Mouse (Mus musculus): ENCODE results near the gene Prtn3. TPM values are rescaled to one million over a fixed set of nuclear protein-coding genes. Genes with fewer than 3 reads are reported as not detected.

Prtn3 gene
- polyA plus RNA-seq, 1 experiment = 2.5 TPM

DNA sequence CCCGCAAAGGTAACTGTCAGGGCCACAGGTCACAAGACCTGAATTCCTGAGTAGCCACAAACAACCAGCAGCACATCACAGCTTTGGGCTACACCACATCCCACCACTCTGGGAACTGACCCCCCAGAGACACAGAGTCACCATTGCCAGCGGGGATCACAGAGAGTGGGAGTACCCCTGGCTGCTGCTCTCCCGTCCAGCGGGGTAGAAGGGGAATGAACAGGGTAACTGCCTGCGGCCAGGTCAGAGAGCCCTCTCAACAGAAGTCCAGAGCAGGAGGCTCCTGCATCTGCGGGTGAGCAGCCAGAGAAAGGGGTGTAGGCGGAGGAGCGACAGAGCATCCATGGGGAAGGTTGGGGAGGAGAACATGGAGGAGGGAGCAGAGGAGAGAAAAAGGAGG, 41.8 kb downstream of the Prtn3 start:
- peaks cover 21% of the 10 kb centered on the region for H3K4me1 ChIP-seq (ENCODE audit: control insufficient read depth, insufficient read depth, low read length)
- peak overlapping the region; percentile 66 for H3K27ac ChIP-seq (ENCODE audit: insufficient read depth, low read length)
- peak overlapping the region; percentile 95 for H3K4me3 ChIP-seq (replicated peaks; ENCODE audit: insufficient read depth, low read depth, low read length)
- no peaks in the 10 kb centered on the region for H3K27me3 ChIP-seq (ENCODE audit: control insufficient read depth, insufficient read depth, low read length)
- WGBS = 3% methylated on average over 8 of the region's 8 CpGs
- no peak for TF ChIP-seq CTCF (IDR thresholded peaks at IDR 0.05; ENCODE audit: borderline replicate concordance, insufficient read depth, low read depth, low read length)
- TF ChIP-seq POLR2A (IDR thresholded peaks at IDR 0.05; ENCODE audit: borderline replicate concordance, insufficient read depth, low read length) = no peak
- DNase-seq = peak; percentile 29 to 45

DNA sequence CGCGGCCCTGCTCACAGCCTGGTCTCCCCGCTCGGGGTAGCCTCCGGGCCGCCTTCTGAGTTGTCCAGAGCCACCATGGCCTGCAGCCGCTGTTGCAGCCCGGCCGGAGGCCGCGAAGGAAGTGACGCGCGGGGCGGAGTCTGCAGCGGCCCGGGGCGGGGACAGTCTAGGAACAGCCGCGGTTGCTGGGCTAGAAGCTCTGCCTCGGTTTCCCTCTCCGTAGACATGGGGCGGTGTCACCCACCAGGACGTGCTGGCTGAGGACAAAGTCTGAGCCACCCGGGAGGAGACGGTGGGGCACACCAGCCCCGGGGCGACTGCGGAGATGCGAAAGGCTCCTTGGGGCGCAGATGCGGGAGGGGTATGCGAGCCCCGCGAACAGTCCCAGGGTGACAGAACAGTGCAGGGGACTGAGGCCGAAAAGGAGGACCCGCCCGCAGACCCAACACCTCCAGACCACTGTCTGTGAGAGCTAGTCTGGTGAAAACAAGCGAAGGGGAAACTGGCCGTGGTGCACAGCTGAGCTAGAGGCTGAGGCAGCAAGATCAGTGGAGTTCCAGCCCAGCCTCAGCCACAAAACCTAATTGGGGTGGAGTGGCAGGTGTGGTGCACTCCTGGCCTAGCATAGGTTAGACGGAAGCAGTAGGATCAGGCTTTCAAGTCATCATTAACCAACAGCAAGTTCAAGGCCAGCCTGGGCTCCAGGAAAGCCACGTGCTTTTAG, 42.7 kb downstream of the Prtn3 start, which contains the start of gene Kiss1r:
TSS of gene Kiss1r (plus strand) at position 164 of the 724 bp plus-strand sequence.
- peak; percentile 93 for TF ChIP-seq POLR2A (IDR thresholded peaks at IDR 0.05; ENCODE audit: borderline replicate concordance, insufficient read depth, low read length)
- TF ChIP-seq CTCF (IDR thresholded peaks at IDR 0.05; ENCODE audit: borderline replicate concordance, insufficient read depth, low read depth, low read length) = no peak
- no peaks in the 10 kb centered on the region for H3K27me3 ChIP-seq (ENCODE audit: control insufficient read depth, insufficient read depth, low read length)
- H3K4me1 ChIP-seq (ENCODE audit: control insufficient read depth, insufficient read depth, low read length) = peaks cover 21% of the 10 kb centered on the region
- H3K4me3 ChIP-seq (replicated peaks; ENCODE audit: insufficient read depth, low read depth, low read length) = peak within 1 kb of the TSS; percentile 95
- DNase-seq = peak; percentile 86 to 89
- H3K27ac ChIP-seq (ENCODE audit: insufficient read depth, low read length) = peak within 1 kb of the TSS; percentile 81
- WGBS = under 1% methylated on average over 42 of the region's 42 CpGs

DNA sequence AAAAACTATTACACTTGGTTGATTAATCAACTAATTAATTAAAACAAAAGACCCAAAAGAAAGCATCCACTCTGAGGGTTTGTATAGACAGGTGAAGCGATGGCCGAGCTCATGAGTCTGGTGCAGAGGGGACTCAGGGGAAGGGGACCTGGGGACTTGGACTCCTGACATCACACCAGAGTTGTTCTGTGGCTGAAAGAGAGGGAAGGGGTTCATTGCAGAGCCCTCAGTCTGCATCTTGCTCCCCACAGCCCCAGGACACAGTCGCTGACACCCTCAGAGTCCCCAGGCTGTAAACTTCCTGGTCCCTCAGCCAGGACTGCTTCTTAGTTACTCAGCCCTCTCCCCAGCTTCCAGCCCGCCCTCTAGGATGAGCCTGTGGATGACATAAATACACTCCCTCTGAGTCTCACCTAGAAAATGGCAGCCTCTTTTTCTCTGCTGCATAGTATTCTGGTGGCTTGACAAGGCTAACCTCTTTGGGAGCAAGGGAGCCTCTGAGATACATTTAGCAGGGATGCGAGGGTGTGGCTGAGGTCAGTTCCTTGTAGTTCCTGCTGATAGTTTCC, 43.3 kb downstream of the Prtn3 start:
- DNase-seq = no peak
- Histone ChIP-seq H3K27me3 (ENCODE audit: control insufficient read depth, insufficient read depth, low read length) (no peaks in the 10 kb centered on the region), H3K4me3 (replicated peaks; ENCODE audit: insufficient read depth, low read depth, low read length) (peak overlapping the region; percentile 95), H3K4me1 (ENCODE audit: control insufficient read depth, insufficient read depth, low read length) (peaks cover 21% of the 10 kb centered on the region), H3K27ac (ENCODE audit: insufficient read depth, low read length) (peak overlapping the region; percentile 81; the same call in 1 of the 2 replicates)
- TF ChIP-seq POLR2A (IDR thresholded peaks at IDR 0.05; ENCODE audit: borderline replicate concordance, insufficient read depth, low read length) (no peak), CTCF (IDR thresholded peaks at IDR 0.05; ENCODE audit: borderline replicate concordance, insufficient read depth, low read depth, low read length) (no peak)
- WGBS = 72% methylated on average over 5 of the region's 5 CpGs

DNA sequence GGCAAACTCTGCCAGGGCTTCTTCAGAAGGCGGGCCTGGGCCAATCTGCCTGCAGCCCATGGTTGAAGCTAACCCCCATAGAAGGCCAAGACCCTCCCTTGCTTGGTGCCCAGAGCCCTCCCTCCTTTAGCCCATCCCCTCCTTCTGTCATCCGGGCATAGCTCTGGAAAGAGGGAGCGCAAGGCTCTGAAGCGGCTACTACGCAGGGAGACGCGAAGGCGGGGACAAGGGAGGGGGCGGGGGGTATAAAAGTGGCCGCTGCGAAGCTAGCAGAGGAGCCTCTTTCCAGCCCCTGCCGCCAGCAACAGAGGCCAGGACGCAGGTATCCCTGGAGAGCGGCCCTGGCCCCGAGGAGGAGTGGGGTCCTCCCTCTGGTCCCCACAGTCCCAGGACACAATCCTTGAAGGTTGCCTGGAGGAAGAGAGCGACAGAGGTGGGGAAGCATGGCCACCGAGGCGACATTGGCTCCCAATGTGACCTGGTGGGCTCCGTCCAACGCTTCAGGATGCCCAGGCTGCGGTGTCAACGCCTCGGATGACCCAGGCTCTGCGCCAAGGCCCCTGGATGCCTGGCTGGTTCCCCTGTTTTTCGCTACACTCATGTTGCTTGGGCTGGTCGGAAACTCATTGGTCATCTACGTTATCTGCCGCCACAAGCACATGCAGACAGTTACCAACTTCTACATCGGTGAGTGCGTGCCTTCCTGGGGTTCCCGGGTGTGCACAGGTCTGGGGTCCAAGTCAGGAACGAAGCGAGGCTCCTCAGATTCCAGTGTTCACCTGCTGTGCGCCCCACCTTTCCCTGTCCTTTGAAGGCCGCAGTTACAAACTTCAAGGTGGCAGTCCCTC, 44.2 kb downstream of the Prtn3 start:
- peaks cover 21% of the 10 kb centered on the region for H3K4me1 ChIP-seq (ENCODE audit: control insufficient read depth, insufficient read depth, low read length)
- no peak overlapping the region for H3K27ac ChIP-seq (ENCODE audit: insufficient read depth, low read length)
- peak overlapping the region; percentile 37 for H3K4me3 ChIP-seq (replicated peaks; ENCODE audit: insufficient read depth, low read depth, low read length)
- WGBS = 19% methylated on average over 35 of the region's 35 CpGs
- DNase-seq = peak; percentile 38 to 50
- TF ChIP-seq CTCF (IDR thresholded peaks at IDR 0.05; ENCODE audit: borderline replicate concordance, insufficient read depth, low read depth, low read length) (no peak), POLR2A (IDR thresholded peaks at IDR 0.05; ENCODE audit: borderline replicate concordance, insufficient read depth, low read length) (0 out of 2 replicates have a peak, but pooled peaks have one; percentile 13)
- H3K27me3 ChIP-seq (ENCODE audit: control insufficient read depth, insufficient read depth, low read length) = no peaks in the 10 kb centered on the region

DNA sequence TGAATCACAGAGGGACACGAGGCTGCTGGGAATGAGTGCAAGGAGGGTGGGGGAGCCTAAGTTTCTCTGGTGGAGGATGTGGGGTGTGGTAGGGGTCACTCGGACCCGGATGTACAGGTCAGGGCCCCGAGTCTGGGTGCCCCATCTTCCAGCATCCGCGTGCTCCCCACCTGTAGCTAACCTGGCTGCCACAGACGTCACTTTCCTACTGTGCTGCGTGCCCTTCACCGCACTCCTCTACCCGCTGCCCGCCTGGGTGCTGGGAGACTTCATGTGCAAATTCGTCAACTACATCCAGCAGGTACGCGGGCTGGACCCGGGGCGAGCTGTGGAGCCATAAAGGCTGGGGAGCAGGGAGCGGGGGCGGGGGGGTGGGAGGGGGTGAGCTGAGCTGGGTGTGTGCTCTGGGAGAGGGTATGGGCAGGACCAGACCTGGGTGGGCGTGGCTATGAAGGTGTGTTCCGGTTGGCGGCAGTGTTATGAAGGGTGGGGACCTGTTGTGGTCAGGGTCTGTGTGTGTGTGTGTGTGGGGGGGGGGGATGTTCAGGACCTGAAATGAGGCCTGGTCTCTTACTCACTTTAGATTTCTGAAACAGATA, 45.1 kb downstream of the Prtn3 start:
- DNase-seq = peak in 1 of 2 experiments; percentile 26
- Histone ChIP-seq H3K4me3 (replicated peaks; ENCODE audit: insufficient read depth, low read depth, low read length) (no peak overlapping the region), H3K27me3 (ENCODE audit: control insufficient read depth, insufficient read depth, low read length) (no peaks in the 10 kb centered on the region), H3K4me1 (ENCODE audit: control insufficient read depth, insufficient read depth, low read length) (peaks cover 15% of the 10 kb centered on the region), H3K27ac (ENCODE audit: insufficient read depth, low read length) (no peak overlapping the region)
- whole genome bisulfite sequencing = 25% methylated on average over 21 of the region's 21 CpGs
- TF ChIP-seq CTCF (IDR thresholded peaks at IDR 0.05; ENCODE audit: borderline replicate concordance, insufficient read depth, low read depth, low read length) = no peak
- no peak for TF ChIP-seq POLR2A (IDR thresholded peaks at IDR 0.05; ENCODE audit: borderline replicate concordance, insufficient read depth, low read length)

DNA sequence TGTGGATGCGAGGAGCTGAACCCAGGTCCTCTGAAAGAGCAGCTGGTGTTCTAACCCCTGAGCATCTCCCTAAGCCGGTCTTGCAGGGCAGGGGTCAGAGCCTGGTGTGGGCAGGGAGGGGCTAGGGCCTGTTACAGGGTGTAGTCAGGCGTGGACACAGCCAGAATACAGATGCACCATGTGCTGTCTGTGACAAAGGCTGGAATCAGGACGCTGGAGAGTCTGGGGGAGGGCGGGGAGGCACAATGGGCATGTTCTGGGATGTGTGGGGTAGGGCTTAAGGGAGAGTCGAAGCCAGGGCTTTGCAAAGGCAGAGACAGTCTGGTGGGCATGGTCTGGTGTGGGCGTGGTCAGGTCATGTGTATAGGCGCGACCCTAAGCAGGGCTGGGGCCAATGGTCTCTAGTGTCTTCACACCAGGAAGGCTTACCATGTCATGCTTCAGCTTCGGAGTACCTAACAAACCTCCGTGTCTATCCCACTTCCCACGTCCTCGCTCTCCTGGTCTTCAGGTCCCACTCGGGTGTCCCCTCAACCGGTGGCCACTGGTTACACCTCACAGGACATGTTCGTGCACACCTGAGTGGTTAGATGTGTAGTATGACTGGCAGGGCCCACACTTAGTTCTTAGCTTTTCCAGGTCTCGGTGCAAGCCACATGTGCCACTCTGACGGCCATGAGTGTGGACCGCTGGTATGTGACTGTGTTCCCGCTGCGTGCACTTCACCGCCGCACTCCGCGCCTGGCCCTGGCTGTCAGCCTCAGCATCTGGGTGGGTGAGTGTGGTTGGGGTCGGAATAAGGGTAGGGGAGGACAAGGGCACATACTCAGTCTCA, 46.0 kb downstream of the Prtn3 start:
- Histone ChIP-seq H3K4me3 (replicated peaks; ENCODE audit: insufficient read depth, low read depth, low read length) (no peak overlapping the region), H3K27me3 (ENCODE audit: control insufficient read depth, insufficient read depth, low read length) (no peaks in the 10 kb centered on the region), H3K4me1 (ENCODE audit: control insufficient read depth, insufficient read depth, low read length) (peaks cover 11% of the 10 kb centered on the region; the same call in 1 of the 2 replicates), H3K27ac (ENCODE audit: insufficient read depth, low read length) (no peak overlapping the region)
- WGBS = 55% methylated on average over 26 of the region's 26 CpGs
- DNase-seq = peak; percentile 19 to 38
- no peak for TF ChIP-seq POLR2A (IDR thresholded peaks at IDR 0.05; ENCODE audit: borderline replicate concordance, insufficient read depth, low read length)
- no peak for TF ChIP-seq CTCF (IDR thresholded peaks at IDR 0.05; ENCODE audit: borderline replicate concordance, insufficient read depth, low read depth, low read length)
